In genomic region chr9:114688953-114689407, GRCm38 (mm10) we compare ENCODE assay signal across 8 mouse cellular contexts. TPM values are rescaled to one million over a fixed set of nuclear protein-coding genes. Genes with fewer than 3 reads are reported as not detected.
DNase-seq lines count a peak whose midpoint lies in the region; ATAC-seq and TF ChIP-seq lines count a peak whose summit lies in the region.

No protein-coding gene starts in this region.

- H3K9me3 ChIP-seq in hindbrain, embryonic 16.5 days (ENCODE audit: control insufficient read depth, low read length) = no peaks in the 10 kb centered on the region
- H3K9me3 ChIP-seq in lung, postnatal 0 days (ENCODE audit: low read length) = no peaks in the 10 kb centered on the region
- H3K9me3 ChIP-seq in stomach, embryonic 14.5 days (ENCODE audit: control insufficient read depth, low read depth, low read length) = no peaks in the 10 kb centered on the region

- DNase-seq in adrenal gland, postnatal 25 days = peak; percentile 53
- no peak for DNase-seq in adrenal gland, adult 2 months
- DNase-seq in right cerebral cortex, postnatal 14 days = peak; percentile 46
- no peak for DNase-seq in right cerebral cortex, postnatal 25 days
- peak; percentile 56 for DNase-seq in lung, postnatal 0 days (ENCODE audit: low spot score)
- DNase-seq in layer of hippocampus, postnatal 10 days (ENCODE audit: low spot score in 2 of 2) = no peak

- no peaks in the 10 kb centered on the region for H3K27me3 ChIP-seq in hindbrain, embryonic 16.5 days (replicated peaks; ENCODE audit: control insufficient read depth, insufficient read depth, low read length)
- no peaks in the 10 kb centered on the region for H3K27me3 ChIP-seq in lung, postnatal 0 days (replicated peaks; ENCODE audit: insufficient read depth, low read length)
- no peaks in the 10 kb centered on the region for H3K27me3 ChIP-seq in stomach, embryonic 14.5 days (ENCODE audit: control insufficient read depth, insufficient read depth, low read length)

- no peak for TF ChIP-seq EP300 in lung, postnatal 0 days (IDR thresholded peaks at IDR 0.05)

- under 1% methylated on average over 47 of the region's 50 CpGs for WGBS in hindbrain, embryonic 16.5 days
- under 1% methylated on average over 41 of the region's 50 CpGs for WGBS in lung, postnatal 0 days
- under 1% methylated on average over 48 of the region's 50 CpGs for WGBS in stomach, embryonic 14.5 days

- H3K4me1 ChIP-seq in hindbrain, embryonic 16.5 days (ENCODE audit: control insufficient read depth, insufficient read depth, low read depth, low read length) = peaks cover 16% of the 10 kb centered on the region
- no peaks in the 10 kb centered on the region for H3K4me1 ChIP-seq in lung, postnatal 0 days (ENCODE audit: insufficient read depth, low read depth, low read length)
- H3K4me1 ChIP-seq in stomach, embryonic 14.5 days (ENCODE audit: control insufficient read depth, insufficient read depth, low read length) = peaks cover 11% of the 10 kb centered on the region; the same call in 1 of the 2 replicates

- peak overlapping the region; percentile 54 for H3K4me2 ChIP-seq in hindbrain, embryonic 16.5 days (ENCODE audit: low read length)
- peak overlapping the region; percentile 73 for H3K4me2 ChIP-seq in lung, postnatal 0 days (replicated peaks; ENCODE audit: low read depth, low read length)
- peak overlapping the region; percentile 91 for H3K4me2 ChIP-seq in stomach, embryonic 14.5 days (replicated peaks; ENCODE audit: low read depth, low read length)

- peaks cover 4% of the 10 kb centered on the region; the same call in 1 of the 2 replicates for H3K36me3 ChIP-seq in hindbrain, embryonic 16.5 days (ENCODE audit: control insufficient read depth, insufficient read depth, low read length)
- peaks cover 3% of the 10 kb centered on the region; the same call in 1 of the 2 replicates for H3K36me3 ChIP-seq in lung, postnatal 0 days (ENCODE audit: insufficient read depth, low read length)
- peaks cover 8% of the 10 kb centered on the region; the same call in 1 of the 2 replicates for H3K36me3 ChIP-seq in stomach, embryonic 14.5 days (ENCODE audit: control insufficient read depth, insufficient read depth, low read length)

- ATAC-seq in hindbrain, embryonic 16.5 days = peak; percentile 64; the same call in 1 of the 2 replicates
- ATAC-seq in lung, postnatal 0 days = peak; percentile 64
- peak; percentile 51 for ATAC-seq in stomach, embryonic 14.5 days (ENCODE audit: insufficient number of reproducible peaks, insufficient read depth, low FRiP score, low read depth)

- H3K9ac ChIP-seq in hindbrain, embryonic 16.5 days (ENCODE audit: low read depth, low read length) = peak overlapping the region; percentile 98
- H3K9ac ChIP-seq in lung, postnatal 0 days (replicated peaks; ENCODE audit: low read depth) = peak overlapping the region; percentile 93
- H3K9ac ChIP-seq in stomach, embryonic 14.5 days (replicated peaks; ENCODE audit: low read depth, low read length) = peak overlapping the region; percentile 81

- H3K4me3 ChIP-seq in hindbrain, embryonic 16.5 days (ENCODE audit: low read length) = peak overlapping the region; percentile 96
- peak overlapping the region; percentile 96 for H3K4me3 ChIP-seq in lung, postnatal 0 days (ENCODE audit: low read depth, low read length)
- peak overlapping the region; percentile 91 for H3K4me3 ChIP-seq in stomach, embryonic 14.5 days (ENCODE audit: low read depth, low read length)

- H3K27ac ChIP-seq in hindbrain, embryonic 16.5 days (ENCODE audit: low read depth, low read length) = peak overlapping the region; percentile 98
- H3K27ac ChIP-seq in lung, postnatal 0 days (ENCODE audit: low read length) = peak overlapping the region; percentile 90
- peak overlapping the region; percentile 93 for H3K27ac ChIP-seq in stomach, embryonic 14.5 days (ENCODE audit: low read length)

- TF ChIP-seq CTCF in lung, postnatal 0 days (IDR thresholded peaks at IDR 0.05) = no peak

RNA-seq across cellular contexts. Expression of gene Dync1li1, which starts 0.4 kb away (rescaled TPM):
- total RNA-seq in adrenal gland, postnatal 25 days (2021) = 41.0 and 47.0 TPM in 2 replicates
- total RNA-seq in adrenal gland, adult 2 months (2021) = 10 to 100 TPM; 42.1 to 42.6 TPM
- polyA plus RNA-seq in adrenal gland, adult 2 months (2012; rRNA removed) = 10.6 and 11.7 TPM in 2 replicates
- polyA plus RNA-seq in hindbrain, embryonic 16.5 days (2015; fragmentation: Nextera tagmentation; extraction: Ambion mirVana) = 105 and 116 TPM in 2 replicates
- 44.5 and 48.1 TPM in 2 replicates for polyA plus RNA-seq in lung, postnatal 0 days (2015; fragmentation: Nextera tagmentation; extraction: Ambion mirVana)
- polyA plus RNA-seq in stomach, embryonic 14.5 days (2014; fragmentation: Nextera tagmentation; extraction: Ambion mirVana) = 56.0 and 64.3 TPM in 2 replicates
- total RNA-seq in layer of hippocampus, postnatal 10 days (2021) = 100 to 1,000 TPM; 103 to 111 TPM

RNA-seq across cellular contexts. Expression of gene Cmtm6, which starts 41.9 kb away (rescaled TPM):
- total RNA-seq in adrenal gland, postnatal 25 days (2021) = 71.8 and 80.4 TPM in 2 replicates
- 10 to 100 TPM; 67.0 to 92.3 TPM for total RNA-seq in adrenal gland, adult 2 months (2021)
- polyA plus RNA-seq in adrenal gland, adult 2 months (2012; rRNA removed) = 33.5 and 44.6 TPM in 2 replicates
- polyA plus RNA-seq in hindbrain, embryonic 16.5 days (2015; fragmentation: Nextera tagmentation; extraction: Ambion mirVana) = 21.0 and 21.2 TPM in 2 replicates
- 85.5 and 88.8 TPM in 2 replicates for polyA plus RNA-seq in lung, postnatal 0 days (2015; fragmentation: Nextera tagmentation; extraction: Ambion mirVana)
- 56.7 and 62.1 TPM in 2 replicates for polyA plus RNA-seq in stomach, embryonic 14.5 days (2014; fragmentation: Nextera tagmentation; extraction: Ambion mirVana)
- 10 to 100 TPM; 26.3 to 30.5 TPM for total RNA-seq in layer of hippocampus, postnatal 10 days (2021)

RNA-seq across cellular contexts. Expression of gene Cnot10, which starts 49.0 kb away (rescaled TPM):
- total RNA-seq in adrenal gland, postnatal 25 days (2021) = 35.3 and 43.7 TPM in 2 replicates
- total RNA-seq in adrenal gland, adult 2 months (2021) = 10 to 100 TPM; 31.9 to 36.2 TPM
- polyA plus RNA-seq in adrenal gland, adult 2 months (2012; rRNA removed) = 13.8 and 16.8 TPM in 2 replicates
- polyA plus RNA-seq in hindbrain, embryonic 16.5 days (2015; fragmentation: Nextera tagmentation; extraction: Ambion mirVana) = 52.1 and 57.1 TPM in 2 replicates
- polyA plus RNA-seq in lung, postnatal 0 days (2015; fragmentation: Nextera tagmentation; extraction: Ambion mirVana) = 30.8 and 34.1 TPM in 2 replicates
- 64.6 and 69.9 TPM in 2 replicates for polyA plus RNA-seq in stomach, embryonic 14.5 days (2014; fragmentation: Nextera tagmentation; extraction: Ambion mirVana)
- total RNA-seq in layer of hippocampus, postnatal 10 days (2021) = 10 to 100 TPM; 46.1 to 52.7 TPM

Comparison
In these comparisons a context has a peak if more than half of its experiments do, and no peak if none do; other contexts are left out.
1. DNase-seq: peak in adrenal gland, postnatal 25 days (single experiment), right cerebral cortex, postnatal 14 days (single experiment) and lung, postnatal 0 days (single experiment); none in adrenal gland, adult 2 months (single experiment), right cerebral cortex, postnatal 25 days (single experiment) and layer of hippocampus, postnatal 10 days (0 of 2).
2. Peak in every context shown above with its lines, with median percentiles within 50 percentile points of each other: ATAC-seq, H3K27ac ChIP-seq, H3K4me2 ChIP-seq, H3K4me3 ChIP-seq and H3K9ac ChIP-seq.